Mouse (Mus musculus) intestine, embryonic 15.5 days (tissue): ENCODE measurements at regions not wholly inside any gene's neighbourhood (a gene's known extent, or its start where the extent isn't known, plus 50 kb on each side); places are given as distances from the start of the nearest gene placed in this dataset.
"Not testable (repeated sequence)": the region's sequence is repeated elsewhere in the genome, so short reads cannot be mapped to it uniquely, and the experiment has no call there.

ENCODE experiments used
- ATAC-seq: fragments of 200-750 bp; cut with Nextera tagmentation; 2 replicates; pipeline ENCODE4 v1.8.0; 2017; ENCODE audit warnings: moderate TSS enrichment, moderate library complexity
- H3K27ac ChIP-seq: fragments of 300-500 bp; sonication (generic); 2 replicates; pipeline ENCODE4 v1.5.1; 2015; ENCODE audit warnings: mild to moderate bottlenecking, inconsistent platforms
- H3K27me3 ChIP-seq: fragments of 300-500 bp; sonication (generic); replicated peaks from 2 replicates; pipeline ENCODE4 v1.6.1; 2015; ENCODE audit warnings: inconsistent platforms
- H3K36me3 ChIP-seq: fragments of 300-500 bp; sonication (generic); 2 replicates; pipeline ENCODE4 v1.6.1; 2015; ENCODE audit warnings: inconsistent platforms
- H3K4me1 ChIP-seq: fragments of 300-500 bp; sonication (generic); replicated peaks from 2 replicates; pipeline ENCODE4 v1.6.1; 2015; ENCODE audit warnings: inconsistent platforms
- H3K4me2 ChIP-seq: fragments of 300-500 bp; sonication (generic); replicated peaks from 2 replicates; pipeline ENCODE4 v1.6.1; 2015; ENCODE audit warnings: mild to moderate bottlenecking, inconsistent platforms
- H3K4me3 ChIP-seq: fragments of 300-500 bp; sonication (generic); replicated peaks from 2 replicates; pipeline ENCODE4 v1.5.1; 2015; ENCODE audit warnings: inconsistent platforms
- H3K9ac ChIP-seq: fragments of 300-500 bp; sonication (generic); 2 replicates; pipeline ENCODE4 v1.6.1; 2015; ENCODE audit warnings: inconsistent platforms
- H3K9me3 ChIP-seq: fragments of 300-500 bp; sonication (generic); 2 replicates; pipeline ENCODE4 v1.6.1; 2016; ENCODE audit warnings: inconsistent platforms
- WGBS: fragments of 180-500 bp; shearing (Covaris S2); methylation state at CpG from one replicate; pipeline ENCODE4 v1.1.7; 2015; 5-methylcytosine and 5-hydroxymethylcytosine counted together

- Histone ChIP-seq H3K4me2 (no peak overlapping the region), H3K9me3 (no peaks in the 10 kb centered on the region), H3K27ac (no peak overlapping the region), H3K36me3 (no peaks in the 10 kb centered on the region), H3K4me1 (no peaks in the 10 kb centered on the region), H3K27me3 (no peaks in the 10 kb centered on the region), H3K4me3 (no peak overlapping the region), H3K9ac (no peak overlapping the region)
- ATAC-seq = no peak
- 89% methylated on average over 3 of the region's 3 CpGs for WGBS
Observed at GRCm38 (mm10) chr17:49304461-49304860, 123.7 kb upstream of the Mocs1 start.

- ATAC-seq = peak; percentile 90
- Histone ChIP-seq H3K36me3 (no peaks in the 10 kb centered on the region), H3K27me3 (no peaks in the 10 kb centered on the region), H3K4me3 (no peak overlapping the region), H3K4me1 (no peaks in the 10 kb centered on the region), H3K9ac (no peak overlapping the region), H3K9me3 (no peaks in the 10 kb centered on the region), H3K4me2 (no peak overlapping the region), H3K27ac (no peak overlapping the region)
- 75% methylated on average over 6 of the region's 6 CpGs for WGBS
Observed at GRCm38 (mm10) chr17:49305116-49305515, 123.0 kb upstream of the Mocs1 start.

- H3K36me3 ChIP-seq = no peaks in the 10 kb centered on the region
- H3K4me3 ChIP-seq = no peak overlapping the region
- peak overlapping the region; percentile 29 for H3K4me2 ChIP-seq
- no peak overlapping the region for H3K27ac ChIP-seq
- no peak overlapping the region for H3K9ac ChIP-seq
- no peaks in the 10 kb centered on the region for H3K4me1 ChIP-seq
- 12% methylated on average over 5 of the region's 5 CpGs for WGBS
- no peaks in the 10 kb centered on the region for H3K27me3 ChIP-seq
- ATAC-seq = peak; percentile 90
- H3K9me3 ChIP-seq = no peaks in the 10 kb centered on the region
Observed at GRCm38 (mm10) chr17:49309079-49309478, 119.1 kb upstream of the Mocs1 start.

- Histone ChIP-seq H3K4me2 (no peak overlapping the region), H3K4me1 (no peaks in the 10 kb centered on the region), H3K27me3 (no peaks in the 10 kb centered on the region), H3K36me3 (no peaks in the 10 kb centered on the region), H3K27ac (no peak overlapping the region), H3K9ac (no peak overlapping the region), H3K9me3 (no peaks in the 10 kb centered on the region), H3K4me3 (no peak overlapping the region)
- ATAC-seq = no peak
- WGBS = 76% methylated on average over 2 of the region's 2 CpGs
Observed at GRCm38 (mm10) chr17:49314196-49314595, 114.0 kb upstream of the Mocs1 start.

GRCm38 (mm10) chr17:49327524-49327923 is 100.6 kb upstream of the Mocs1 start:
- Histone ChIP-seq H3K36me3 (no peaks in the 10 kb centered on the region), H3K4me3 (no peak overlapping the region), H3K9ac (no peak overlapping the region), H3K4me1 (no peaks in the 10 kb centered on the region), H3K9me3 (no peaks in the 10 kb centered on the region), H3K27me3 (no peaks in the 10 kb centered on the region), H3K27ac (no peak overlapping the region), H3K4me2 (no peak overlapping the region)
- 70% methylated on average over 4 of the region's 4 CpGs for WGBS
- ATAC-seq = no peak

GRCm38 (mm10) chr17:49335318-49335717 is 92.8 kb upstream of the Mocs1 start:
- Histone ChIP-seq H3K27me3 (no peaks in the 10 kb centered on the region), H3K36me3 (no peaks in the 10 kb centered on the region), H3K9me3 (no peaks in the 10 kb centered on the region), H3K27ac (no peak overlapping the region), H3K9ac (no peak overlapping the region), H3K4me2 (no peak overlapping the region), H3K4me3 (no peak overlapping the region), H3K4me1 (no peaks in the 10 kb centered on the region)
- WGBS = 70% methylated on average over 5 of the region's 5 CpGs
- no peak for ATAC-seq

GRCm38 (mm10) chr17:49337881-49338280 is 90.3 kb upstream of the Mocs1 start:
- Histone ChIP-seq H3K4me2 (no peak overlapping the region), H3K36me3 (no peaks in the 10 kb centered on the region), H3K4me1 (no peaks in the 10 kb centered on the region), H3K27ac (no peak overlapping the region), H3K27me3 (no peaks in the 10 kb centered on the region), H3K9ac (no peak overlapping the region), H3K4me3 (no peak overlapping the region), H3K9me3 (no peaks in the 10 kb centered on the region)
- ATAC-seq = no peak
- 92% methylated on average over 5 of the region's 5 CpGs for WGBS

GRCm38 (mm10) chr17:49342636-49343035 is 85.5 kb upstream of the Mocs1 start:
- ATAC-seq = no peak
- Histone ChIP-seq H3K9ac (no peak overlapping the region), H3K9me3 (no peaks in the 10 kb centered on the region), H3K27me3 (no peaks in the 10 kb centered on the region), H3K4me1 (no peaks in the 10 kb centered on the region), H3K27ac (no peak overlapping the region), H3K4me2 (no peak overlapping the region), H3K36me3 (no peaks in the 10 kb centered on the region), H3K4me3 (no peak overlapping the region)
- 72% methylated on average over 2 of the region's 2 CpGs for WGBS

- H3K27me3 ChIP-seq = no peaks in the 10 kb centered on the region
- no peak overlapping the region for H3K9ac ChIP-seq
- H3K36me3 ChIP-seq = no peaks in the 10 kb centered on the region
- H3K4me1 ChIP-seq = no peaks in the 10 kb centered on the region
- 74% methylated on average over 5 of the region's 5 CpGs for WGBS
- no peaks in the 10 kb centered on the region for H3K9me3 ChIP-seq
- no peak for ATAC-seq
- no peak overlapping the region for H3K4me3 ChIP-seq
- no peak overlapping the region for H3K4me2 ChIP-seq
- no peak overlapping the region for H3K27ac ChIP-seq
Observed at GRCm38 (mm10) chr17:49346701-49347100, 81.5 kb upstream of the Mocs1 start.

- Histone ChIP-seq H3K9ac (no peak overlapping the region), H3K9me3 (no peaks in the 10 kb centered on the region), H3K4me1 (no peaks in the 10 kb centered on the region), H3K27me3 (no peaks in the 10 kb centered on the region), H3K4me2 (no peak overlapping the region), H3K4me3 (no peak overlapping the region), H3K27ac (no peak overlapping the region), H3K36me3 (no peaks in the 10 kb centered on the region)
- ATAC-seq = no peak
- 70% methylated on average over 9 of the region's 9 CpGs for WGBS
Observed at GRCm38 (mm10) chr17:49349328-49349727, 78.8 kb upstream of the Mocs1 start.

- H3K4me1 ChIP-seq = no peaks in the 10 kb centered on the region
- no peaks in the 10 kb centered on the region for H3K9me3 ChIP-seq
- no peak for ATAC-seq
- H3K4me2 ChIP-seq = no peak overlapping the region
- H3K27me3 ChIP-seq = no peaks in the 10 kb centered on the region
- no peak overlapping the region for H3K27ac ChIP-seq
- no peak overlapping the region for H3K9ac ChIP-seq
- no peak overlapping the region for H3K4me3 ChIP-seq
- H3K36me3 ChIP-seq = no peaks in the 10 kb centered on the region
Observed at GRCm38 (mm10) chr17:49359212-49359611, 69.0 kb upstream of the Mocs1 start.

- not testable (repeated sequence) for H3K4me3 ChIP-seq, ATAC-seq, H3K27ac ChIP-seq, H3K9me3 ChIP-seq, H3K36me3 ChIP-seq, H3K4me1 ChIP-seq, H3K27me3 ChIP-seq, H3K9ac ChIP-seq, H3K4me2 ChIP-seq
- WGBS = 61% methylated on average over 6 of the region's 6 CpGs
Observed at GRCm38 (mm10) chr17:49360251-49360650, 67.9 kb upstream of the Mocs1 start.

- 62% methylated on average over 4 of the region's 4 CpGs for WGBS
- no peaks in the 10 kb centered on the region for H3K36me3 ChIP-seq
- no peaks in the 10 kb centered on the region for H3K27me3 ChIP-seq
- no peak overlapping the region for H3K4me2 ChIP-seq
- no peak overlapping the region for H3K9ac ChIP-seq
- no peak for ATAC-seq
- no peaks in the 10 kb centered on the region for H3K4me1 ChIP-seq
- H3K4me3 ChIP-seq = no peak overlapping the region
- H3K9me3 ChIP-seq = no peaks in the 10 kb centered on the region
- H3K27ac ChIP-seq = no peak overlapping the region
Observed at GRCm38 (mm10) chr17:49367791-49368190, 60.4 kb upstream of the Mocs1 start.
